Mouse (Mus musculus) heart, postnatal 0 days (tissue): ENCODE data around the gene Sgk1. TPM values are rescaled to one million over a fixed set of nuclear protein-coding genes. Genes with fewer than 3 reads are reported as not detected.
A peak's percentile ranks its signal among the peaks of the same experiment; 100 is the strongest.

ENCODE experiments used
- ATAC-seq: fragments of 200-750 bp; cut with Nextera tagmentation; 2 replicates; pipeline ENCODE4 v1.8.0; 2017; ENCODE audit warnings: low read depth, moderate number of reproducible peaks, moderate library complexity; ENCODE audit not compliant: insufficient read depth
- DNase-seq: peaks from one replicate; pipeline ENCODE4 v3.0.0-alpha.2; 2016; ENCODE audit warnings: low spot score
- H3K27ac ChIP-seq: fragments of 300-500 bp; sonication (generic); 2 replicates; pipeline ENCODE4 v1.5.1; 2014; ENCODE audit warnings: low read depth, mild to moderate bottlenecking
- H3K27me3 ChIP-seq: fragments of 300-500 bp; sonication (generic); 2 replicates; pipeline ENCODE4 v1.6.1; 2014; ENCODE audit warnings: low read length, mixed read lengths; ENCODE audit not compliant: control insufficient read depth, insufficient read depth
- H3K36me3 ChIP-seq: fragments of 300-500 bp; sonication (generic); replicated peaks from 2 replicates; pipeline ENCODE4 v1.6.1; 2014; ENCODE audit warnings: low read length, mixed read lengths; ENCODE audit not compliant: control insufficient read depth, insufficient read depth
- H3K4me1 ChIP-seq: fragments of 300-500 bp; sonication (generic); 2 replicates; pipeline ENCODE4 v1.6.1; 2014; ENCODE audit warnings: antibody characterized with exemption; ENCODE audit not compliant: control insufficient read depth, insufficient read depth
- H3K4me2 ChIP-seq: fragments of 300-500 bp; sonication (generic); 2 replicates; pipeline ENCODE4 v1.6.1; 2014; ENCODE audit warnings: low read depth, mild to moderate bottlenecking, low read length, moderate library complexity
- H3K4me3 ChIP-seq: fragments of 300-500 bp; sonication (generic); 2 replicates; pipeline ENCODE4 v1.5.1; 2014; ENCODE audit warnings: low read depth, low read length
- H3K9ac ChIP-seq: fragments of 300-500 bp; sonication (generic); replicated peaks from 2 replicates; pipeline ENCODE4 v1.6.1; 2014; ENCODE audit warnings: low read depth, low read length, mixed read lengths
- H3K9me3 ChIP-seq: fragments of 300-500 bp; sonication (generic); replicated peaks from 2 replicates; pipeline ENCODE4 v1.6.1; 2016; ENCODE audit warnings: low read length; ENCODE audit not compliant: control insufficient read depth
- CTCF ChIP-seq: IDR thresholded peaks from 2 replicates; pipeline ENCODE4 v1.5.1; 2016; ENCODE audit warnings: antibody characterized with exemption, control low read depth, low read depth
- EP300 ChIP-seq: IDR thresholded peaks from 2 replicates; pipeline ENCODE4 v1.6.1; 2016; ENCODE audit warnings: antibody characterized with exemption, low read depth
- WGBS: fragments of 180-500 bp; shearing (Covaris S2); extraction: QIAGEN DNeasy Blood & Tissue Kit; methylation state at CpG from one replicate; pipeline ENCODE4 v1.1.7; 2014; 5-methylcytosine and 5-hydroxymethylcytosine counted together
- polyA plus RNA-seq: library from polyadenylated mRNA; unstranded; fragments of >200 nt; fragmentation: Nextera tagmentation; extraction: Ambion mirVana; gene quantifications from 2 replicates; pipeline ENCODE4 v1.2.1, GENCODE M21; 2015
- total RNA-seq: library from RNA; depleted of rRNA; stranded (reverse); fragments of >200 nt; gene quantifications from 2 replicates; pipeline ENCODE4 v1.2.3, GENCODE M21; 2014; ENCODE audit warnings: low replicate concordance

The Sgk1 gene
- total and polyA plus RNA-seq, 2 experiments from 2014 or later = 35.8 to 134 TPM

DNA sequence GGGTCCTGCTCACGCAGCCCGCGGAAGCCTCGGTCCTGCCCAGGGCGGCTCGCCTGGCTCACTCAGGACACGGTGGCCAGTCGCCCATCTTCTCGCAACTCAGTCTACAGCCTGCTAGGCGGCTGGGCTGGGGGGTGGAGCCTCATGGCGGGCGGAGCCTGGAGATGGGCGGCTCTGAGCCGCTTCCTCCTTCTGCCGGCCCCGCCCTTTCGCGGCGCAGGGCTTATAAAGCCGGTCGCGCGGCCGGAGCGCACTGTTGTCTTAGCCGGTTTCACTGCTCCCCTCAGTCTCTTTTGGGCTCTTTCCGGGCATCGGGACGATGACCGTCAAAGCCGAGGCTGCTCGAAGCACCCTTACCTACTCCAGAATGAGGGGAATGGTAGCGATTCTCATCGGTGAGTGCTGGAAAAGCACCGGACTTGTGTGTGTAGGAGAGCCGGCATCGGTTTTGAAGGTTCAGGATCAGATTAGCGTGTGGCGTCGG, 112.5 kb downstream of the Sgk1 start:
- DNase-seq = peak; percentile 90
- peak; percentile 91 for ATAC-seq
- Histone ChIP-seq H3K4me2 (peak overlapping the region; percentile 93), H3K27me3 (peaks cover 4% of the 10 kb centered on the region; the same call in 1 of the 2 replicates), H3K9me3 (no peaks in the 10 kb centered on the region), H3K4me1 (no peaks in the 10 kb centered on the region), H3K36me3 (peaks cover 36% of the 10 kb centered on the region), H3K9ac (peak overlapping the region; percentile 90), H3K4me3 (peak overlapping the region; percentile 81), H3K27ac (peak overlapping the region; percentile 99)
- WGBS = 1% methylated on average over 40 of the region's 40 CpGs
- TF ChIP-seq CTCF (no peak), EP300 (peak; percentile 54; the same call in 1 of the 2 replicates)

DNA sequence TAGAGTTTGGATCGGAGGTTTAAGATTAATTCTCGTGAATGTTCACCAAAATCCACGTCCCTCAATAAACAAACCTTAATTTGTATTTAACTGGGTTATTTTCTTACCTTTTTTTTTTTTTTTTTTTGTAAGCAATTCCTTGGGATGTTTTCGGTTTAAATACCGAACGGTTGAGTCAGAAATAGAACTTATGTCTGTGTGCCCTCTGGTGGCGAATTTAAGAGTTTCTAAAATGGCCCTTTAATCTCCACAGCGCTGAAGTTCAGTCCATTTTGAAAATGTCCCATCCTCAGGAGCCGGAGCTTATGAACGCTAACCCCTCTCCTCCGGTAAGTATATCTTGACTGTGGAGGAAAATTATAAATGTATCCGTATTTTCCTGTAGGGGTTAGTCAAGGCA, 113.2 kb downstream of the Sgk1 start:
- peak overlapping the region; percentile 90 for H3K9ac ChIP-seq
- 6% methylated on average over 12 of the region's 12 CpGs for WGBS
- H3K4me3 ChIP-seq = peak overlapping the region; percentile 81
- peak; percentile 60 for TF ChIP-seq CTCF
- TF ChIP-seq EP300 = no peak
- peaks cover 39% of the 10 kb centered on the region for H3K36me3 ChIP-seq
- H3K4me2 ChIP-seq = peak overlapping the region; percentile 93
- DNase-seq = peak; percentile 87
- ATAC-seq = no peak
- no peaks in the 10 kb centered on the region for H3K9me3 ChIP-seq
- H3K27me3 ChIP-seq = peaks cover 4% of the 10 kb centered on the region; the same call in 1 of the 2 replicates
- no peaks in the 10 kb centered on the region for H3K4me1 ChIP-seq
- H3K27ac ChIP-seq = peak overlapping the region; percentile 99

DNA sequence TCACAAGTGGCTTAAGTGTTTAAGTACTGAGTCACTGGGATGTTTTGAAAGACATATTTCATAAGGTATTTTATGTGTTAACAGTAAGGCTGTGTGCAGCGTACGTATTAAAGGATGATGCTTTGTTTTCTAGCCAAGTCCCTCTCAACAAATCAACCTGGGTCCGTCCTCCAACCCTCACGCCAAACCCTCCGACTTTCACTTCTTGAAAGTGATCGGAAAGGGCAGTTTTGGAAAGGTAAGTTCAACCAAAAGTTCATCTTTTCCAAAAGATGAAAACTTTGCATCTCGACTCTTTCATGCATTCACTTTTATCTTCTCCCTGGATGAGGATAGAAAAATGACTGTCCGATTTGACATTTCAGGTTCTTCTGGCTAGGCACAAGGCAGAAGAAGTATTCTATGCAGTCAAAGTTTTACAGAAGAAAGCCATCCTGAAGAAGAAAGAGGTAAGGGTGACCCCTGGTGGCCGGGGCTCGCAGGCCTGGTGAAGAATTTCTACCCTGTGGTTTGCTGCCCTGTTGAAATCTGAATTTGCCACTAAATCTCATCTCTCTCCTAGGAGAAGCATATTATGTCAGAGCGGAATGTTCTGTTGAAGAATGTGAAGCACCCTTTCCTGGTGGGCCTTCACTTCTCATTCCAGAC, 113.8 kb downstream of the Sgk1 start:
- peak overlapping the region; percentile 93 for H3K4me2 ChIP-seq
- H3K36me3 ChIP-seq = peaks cover 39% of the 10 kb centered on the region
- H3K27me3 ChIP-seq = peaks cover 4% of the 10 kb centered on the region; the same call in 1 of the 2 replicates
- peak overlapping the region; percentile 56 for H3K9ac ChIP-seq
- H3K4me1 ChIP-seq = no peaks in the 10 kb centered on the region
- WGBS = 32% methylated on average over 11 of the region's 11 CpGs
- TF ChIP-seq EP300 = no peak
- peak; percentile 76 for TF ChIP-seq CTCF
- ATAC-seq (no peak), DNase-seq (peak; percentile 75)
- H3K4me3 ChIP-seq = peak overlapping the region; percentile 81
- no peaks in the 10 kb centered on the region for H3K9me3 ChIP-seq
- H3K27ac ChIP-seq = no peak overlapping the region

DNA sequence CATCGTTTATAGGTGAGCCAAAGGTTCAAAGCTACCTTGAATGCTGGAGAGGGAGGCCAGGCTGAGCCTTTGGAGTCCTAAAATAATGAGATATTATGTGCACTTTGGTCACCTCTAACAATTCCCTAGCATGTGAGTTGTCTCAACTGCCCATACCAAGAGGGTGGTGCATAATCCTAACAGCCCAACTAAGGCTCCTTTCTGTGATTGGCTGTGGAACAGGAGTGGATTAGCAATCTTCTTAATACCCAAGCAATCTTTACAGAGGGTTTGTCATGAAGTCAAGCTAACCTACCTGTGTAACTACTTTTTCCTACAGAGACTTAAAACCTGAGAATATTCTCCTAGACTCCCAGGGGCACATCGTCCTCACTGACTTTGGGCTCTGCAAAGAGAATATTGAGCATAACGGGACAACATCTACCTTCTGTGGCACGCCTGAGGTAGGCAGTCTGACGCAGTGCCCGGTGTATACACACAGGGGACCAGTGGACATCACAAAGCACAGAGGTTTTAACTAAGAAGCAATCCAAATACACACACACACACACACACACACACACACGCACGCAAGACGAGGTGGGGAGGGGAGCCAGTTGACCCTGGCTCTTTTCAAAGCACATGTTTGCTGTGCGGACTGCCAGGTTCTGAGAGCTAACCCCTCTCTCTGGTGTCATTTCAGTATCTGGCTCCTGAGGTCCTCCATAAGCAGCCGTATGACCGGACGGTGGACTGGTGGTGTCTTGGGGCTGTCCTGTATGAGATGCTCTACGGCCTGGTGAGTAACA, 114.9 kb downstream of the Sgk1 start:
- peak overlapping the region; percentile 81 for H3K4me3 ChIP-seq
- DNase-seq = no peak

GRCm38 (mm10) chr10:21997550-21998204, 115.7 kb downstream of the Sgk1 start:
- no peak overlapping the region for H3K27ac ChIP-seq
- TF ChIP-seq CTCF = no peak
- no peak for TF ChIP-seq EP300
- H3K4me3 ChIP-seq = peak overlapping the region; percentile 81
- 71% methylated on average over 12 of the region's 12 CpGs for WGBS
- peak overlapping the region; percentile 93 for H3K4me2 ChIP-seq
- DNase-seq (no peak), ATAC-seq (no peak)
- H3K36me3 ChIP-seq = peaks cover 39% of the 10 kb centered on the region
- H3K4me1 ChIP-seq = no peaks in the 10 kb centered on the region
- H3K27me3 ChIP-seq = no peaks in the 10 kb centered on the region
- peak overlapping the region; percentile 56; the same call in 1 of the 2 replicates for H3K9ac ChIP-seq
- H3K9me3 ChIP-seq = no peaks in the 10 kb centered on the region

More for the DNA sequence above, 114.9 kb downstream of the Sgk1 start:
- Histone ChIP-seq H3K36me3 (peaks cover 39% of the 10 kb centered on the region), H3K9ac (peak overlapping the region; percentile 56; the same call in 1 of the 2 replicates), H3K27ac (no peak overlapping the region), H3K4me1 (no peaks in the 10 kb centered on the region), H3K27me3 (no peaks in the 10 kb centered on the region), H3K9me3 (no peaks in the 10 kb centered on the region), H3K4me2 (peak overlapping the region; percentile 93)
- TF ChIP-seq EP300 = no peak
- TF ChIP-seq CTCF = no peak
- 84% methylated on average over 14 of the region's 14 CpGs for WGBS
- no peak for ATAC-seq
